Mouse (Mus musculus) limb, embryonic 14.5 days (tissue): ENCODE data around the gene Rrp1. TPM values are rescaled to one million over a fixed set of nuclear protein-coding genes. Genes with fewer than 3 reads are reported as not detected.

ENCODE experiments used
- ATAC-seq: fragments of 200-750 bp; cut with Nextera tagmentation; 2 replicates; pipeline ENCODE4 v1.8.0; 2017; ENCODE audit warnings: low read depth, moderate number of reproducible peaks, moderate TSS enrichment; ENCODE audit not compliant: low FRiP score
- DNase-seq: peaks from one replicate; pipeline ENCODE4 v3.0.0-alpha.2; 2015; ENCODE audit warnings: low spot score
- H3K27ac ChIP-seq: fragments of 300-500 bp; sonication (generic); replicated peaks from 2 replicates; pipeline ENCODE4 v1.5.1; 2014; ENCODE audit warnings: low read depth, mild to moderate bottlenecking, low read length, moderate library complexity, mixed read lengths
- H3K27me3 ChIP-seq: fragments of 300-500 bp; sonication (generic); 2 replicates; pipeline ENCODE4 v1.6.1; 2014; ENCODE audit warnings: low read length, mixed read lengths; ENCODE audit not compliant: control insufficient read depth, insufficient read depth
- H3K36me3 ChIP-seq: fragments of 300-500 bp; sonication (generic); 2 replicates; pipeline ENCODE4 v1.6.1; 2014; ENCODE audit warnings: mild to moderate bottlenecking, low read length, moderate library complexity, mixed read lengths; ENCODE audit not compliant: control insufficient read depth, insufficient read depth
- H3K4me1 ChIP-seq: fragments of 300-500 bp; sonication (generic); 2 replicates; pipeline ENCODE4 v1.6.1; 2014; ENCODE audit warnings: antibody characterized with exemption, low read length, mixed read lengths; ENCODE audit not compliant: control insufficient read depth, insufficient read depth
- H3K4me2 ChIP-seq: fragments of 300-500 bp; sonication (generic); replicated peaks from 2 replicates; pipeline ENCODE4 v1.6.1; 2014; ENCODE audit warnings: low read depth, mild to moderate bottlenecking, low read length, moderate library complexity; ENCODE audit not compliant: severe bottlenecking
- H3K4me3 ChIP-seq: fragments of 300-500 bp; sonication (generic); replicated peaks from 2 replicates; pipeline ENCODE4 v1.5.1; 2014; ENCODE audit warnings: low read length
- H3K9ac ChIP-seq: fragments of 300-500 bp; sonication (generic); 2 replicates; pipeline ENCODE4 v1.6.1; 2014; ENCODE audit warnings: mild to moderate bottlenecking, low read depth, low read length, moderate library complexity; ENCODE audit not compliant: severe bottlenecking
- H3K9me3 ChIP-seq: fragments of 300-500 bp; sonication (generic); 2 replicates; pipeline ENCODE4 v1.6.1; 2016; ENCODE audit warnings: low read length; ENCODE audit not compliant: control insufficient read depth
- POLR2A ChIP-seq: fragments of 200-500 bp; IDR thresholded peaks from 2 replicates; pipeline ENCODE4 v1.8.0; 2012; ENCODE audit warnings: inconsistent platforms, mild to moderate bottlenecking, moderate library complexity, borderline replicate concordance; ENCODE audit not compliant: insufficient read depth, insufficient read length; ENCODE audit errors: extremely low read depth
- WGBS: fragments of 180-500 bp; shearing (Covaris S2); extraction: QIAGEN DNeasy Blood & Tissue Kit; methylation state at CpG from one replicate; pipeline ENCODE4 v1.1.7; 2014; 5-methylcytosine and 5-hydroxymethylcytosine counted together
- polyA plus RNA-seq, 2 experiments: library from polyadenylated mRNA; depleted of rRNA in 1 of 2; stranded (reverse) in 1 of 2; unstranded in 1 of 2; fragments of >200 nt; fragmentation: Nextera tagmentation in 1 of 2; extraction: Ambion mirVana in 1 of 2; gene quantifications; 2 replicates each; pipeline versions ENCODE4 v1.2.1 to v1.2.3; 2012 to 2014

Rrp1 gene
- polyA plus RNA-seq, 2 experiments, result 224 to 279 TPM

DNA sequence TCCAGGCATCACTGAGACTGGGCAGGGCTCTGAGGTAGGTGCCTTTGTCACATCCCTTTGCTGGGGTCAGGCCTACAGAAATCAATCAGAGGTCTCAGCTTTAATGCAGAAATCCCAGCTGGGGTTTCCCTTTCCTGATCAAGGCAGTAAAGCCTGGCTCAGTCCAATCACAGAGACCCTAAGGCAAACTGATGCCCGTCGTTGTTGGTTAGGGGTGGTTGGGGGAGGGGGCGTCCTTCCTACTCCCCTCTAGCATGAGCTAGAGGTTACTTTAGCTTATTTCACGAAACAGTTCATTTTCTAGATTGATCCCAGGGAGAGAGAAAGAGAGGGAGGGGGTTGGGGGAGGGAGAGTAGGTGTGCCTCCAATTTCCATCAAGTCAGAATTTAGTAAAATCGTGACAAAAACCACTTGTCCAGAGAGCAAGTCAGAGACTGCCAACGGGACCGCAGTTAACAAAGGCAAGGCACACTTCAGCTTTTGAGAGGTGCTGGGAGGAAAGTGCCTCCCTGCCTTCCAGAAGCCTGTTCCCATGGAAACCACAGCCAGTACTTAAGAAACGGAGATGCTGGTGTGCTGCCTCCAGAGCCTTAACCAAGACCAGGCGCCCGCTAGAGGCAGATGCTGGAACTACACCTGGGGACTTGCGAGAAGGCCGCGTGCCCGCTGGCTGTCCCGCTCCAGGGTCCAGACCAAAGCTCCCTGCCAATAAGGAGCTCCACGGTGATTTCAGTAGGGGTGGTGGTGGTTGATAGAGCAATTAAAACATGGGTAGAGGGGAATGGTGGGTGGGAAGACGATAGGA is 16.8 kb downstream of the Rrp1 start:
- Histone ChIP-seq H3K27ac (no peak overlapping the region), H3K4me1 (no peaks in the 10 kb centered on the region), H3K9me3 (no peaks in the 10 kb centered on the region), H3K4me3 (no peak overlapping the region), H3K36me3 (peaks cover 20% of the 10 kb centered on the region), H3K9ac (no peak overlapping the region), H3K27me3 (0 out of 2 replicates have a peak, but pooled peaks cover 4% of the 10 kb centered on the region), H3K4me2 (no peak overlapping the region; the same call in 1 of the 2 replicates)
- DNase-seq (peak; percentile 91), ATAC-seq (peak; percentile 72)
- TF ChIP-seq POLR2A, result no peak
- 5% methylated on average over 17 of the region's 17 CpGs for WGBS

DNA sequence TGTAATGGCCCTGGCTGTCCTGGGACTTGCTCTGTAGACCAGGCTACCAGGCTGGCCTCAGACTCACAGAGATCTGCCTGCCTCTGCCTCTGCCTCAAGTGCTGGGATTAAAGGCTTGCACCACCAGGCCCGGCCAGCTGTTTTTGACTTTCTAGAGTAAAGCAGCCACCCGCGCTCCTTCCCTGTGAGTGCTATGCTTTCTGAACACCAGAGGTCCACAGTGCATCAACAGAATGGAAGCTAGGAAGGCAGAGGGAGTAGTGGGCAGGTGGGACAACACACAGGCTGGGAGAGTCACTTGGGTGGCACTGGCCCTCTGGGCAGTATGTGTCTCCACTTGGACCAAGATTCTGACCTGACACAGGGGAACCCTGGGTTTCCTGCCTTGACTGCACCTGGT is 17.5 kb downstream of the Rrp1 start:
- Histone ChIP-seq H3K27ac (no peak overlapping the region), H3K27me3 (peaks cover 4% of the 10 kb centered on the region; the same call in 1 of the 2 replicates), H3K4me2 (no peak overlapping the region), H3K9me3 (no peaks in the 10 kb centered on the region), H3K4me3 (no peak overlapping the region), H3K4me1 (no peaks in the 10 kb centered on the region), H3K36me3 (peaks cover 13% of the 10 kb centered on the region), H3K9ac (no peak overlapping the region)
- 76% methylated on average over 3 of the region's 3 CpGs for WGBS
- TF ChIP-seq POLR2A, result no peak
- ATAC-seq (no peak), DNase-seq (no peak)

DNA sequence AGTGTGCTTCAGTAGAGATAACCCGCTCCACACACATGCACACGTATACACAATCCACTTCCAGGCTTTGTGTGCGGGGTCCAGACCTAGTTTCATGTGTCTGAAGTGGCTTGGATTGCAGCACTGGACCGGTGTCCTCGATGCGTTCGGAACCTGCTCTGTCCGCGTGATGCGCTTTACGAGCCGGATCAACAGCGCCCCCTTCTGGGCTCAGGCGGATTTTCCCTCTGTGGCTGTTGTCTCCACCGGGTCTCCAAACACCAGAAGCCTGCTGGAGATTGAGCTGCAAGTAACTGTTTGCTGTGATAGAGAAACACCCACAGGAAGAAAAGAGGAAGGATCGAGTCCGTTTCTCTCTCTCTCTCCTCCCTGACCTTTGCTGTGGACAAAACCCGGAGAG is 20.8 kb downstream of the Rrp1 start:
- peak; percentile 31 for DNase-seq
- no peak overlapping the region for H3K4me3 ChIP-seq
- H3K27ac ChIP-seq, result no peak overlapping the region
- H3K4me1 ChIP-seq, result no peaks in the 10 kb centered on the region
- no peak overlapping the region for H3K9ac ChIP-seq
- H3K27me3 ChIP-seq, result peaks cover 4% of the 10 kb centered on the region; the same call in 1 of the 2 replicates
- peak; percentile 8; the same call in 1 of the 2 replicates for ATAC-seq
- no peak for TF ChIP-seq POLR2A
- no peaks in the 10 kb centered on the region for H3K36me3 ChIP-seq
- no peak overlapping the region for H3K4me2 ChIP-seq
- WGBS, result 4% methylated on average over 18 of the region's 18 CpGs
- H3K9me3 ChIP-seq, result no peaks in the 10 kb centered on the region

DNA sequence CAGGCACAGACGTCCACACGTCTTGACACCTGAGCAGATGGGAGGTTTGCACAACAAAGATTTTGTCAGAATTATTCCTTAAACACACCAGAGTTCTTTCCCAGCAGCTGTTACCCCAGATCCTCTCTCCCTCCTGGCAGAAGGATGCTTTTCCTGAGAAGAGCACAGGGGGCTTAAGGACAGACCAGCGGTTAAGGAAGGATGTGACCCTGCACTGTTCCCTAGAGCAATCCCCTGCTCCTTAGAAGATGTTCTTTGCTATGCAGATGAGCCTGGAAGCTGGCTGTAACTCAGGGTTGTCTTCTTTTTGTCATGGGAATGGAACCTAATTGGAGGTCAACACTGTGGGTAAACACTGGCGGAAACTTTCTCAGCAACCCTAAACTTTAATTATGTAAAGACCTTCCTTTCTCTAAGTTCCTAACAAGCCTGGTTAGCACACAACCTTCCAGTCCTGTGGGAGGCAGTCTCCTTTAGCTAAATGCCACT is 21.8 kb downstream of the Rrp1 start:
- no peaks in the 10 kb centered on the region for H3K4me1 ChIP-seq
- ATAC-seq, result no peak
- H3K4me2 ChIP-seq, result no peak overlapping the region
- no peaks in the 10 kb centered on the region for H3K9me3 ChIP-seq
- no peak overlapping the region for H3K4me3 ChIP-seq
- H3K27me3 ChIP-seq, result peaks cover 4% of the 10 kb centered on the region; the same call in 1 of the 2 replicates
- DNase-seq, result no peak
- TF ChIP-seq POLR2A, result no peak
- H3K36me3 ChIP-seq, result no peaks in the 10 kb centered on the region
- WGBS, result 20% methylated on average over 4 of the region's 4 CpGs
- H3K27ac ChIP-seq, result no peak overlapping the region
- 0 out of 2 replicates have a peak overlapping the region, but pooled peaks have one; percentile 16 for H3K9ac ChIP-seq

GRCm38 (mm10) chr10:78388216-78388980 is 24.4 kb downstream of the Rrp1 start:
- ATAC-seq (no peak), DNase-seq (no peak)
- Histone ChIP-seq H3K27me3 (peaks cover 4% of the 10 kb centered on the region; the same call in 1 of the 2 replicates), H3K9me3 (no peaks in the 10 kb centered on the region), H3K4me3 (no peak overlapping the region), H3K4me1 (no peaks in the 10 kb centered on the region), H3K36me3 (no peaks in the 10 kb centered on the region), H3K9ac (no peak overlapping the region), H3K27ac (no peak overlapping the region), H3K4me2 (no peak overlapping the region)
- no peak for TF ChIP-seq POLR2A
- 52% methylated on average over 20 of the region's 20 CpGs for WGBS
